Mouse (Mus musculus) bone marrow macrophage, adult 2 months (primary cell): Measurements from ENCODE around the gene Mff. TPM values are rescaled to one million over a fixed set of nuclear protein-coding genes. Genes with fewer than 3 reads are reported as not detected.
A peak's percentile ranks its signal among the peaks of the same experiment; 100 is the strongest.

Experiments used
- H3K27ac ChIP-seq: 2 replicates; pipeline ENCODE4 v1.5.1; 2012; ENCODE audit warnings: low read depth, low read length; ENCODE audit not compliant: insufficient read depth
- H3K4me1 ChIP-seq: 2 replicates; pipeline ENCODE4 v1.6.1; 2012; ENCODE audit warnings: low read length; ENCODE audit not compliant: control insufficient read depth, insufficient read depth
- H3K4me3 ChIP-seq: 2 replicates; pipeline ENCODE4 v1.5.1; 2012; ENCODE audit warnings: mild to moderate bottlenecking, low read length, moderate library complexity; ENCODE audit not compliant: insufficient read depth
- CTCF ChIP-seq: IDR thresholded peaks from 2 replicates; pipeline ENCODE4 v1.5.1; 2012; ENCODE audit warnings: low read depth, mild to moderate bottlenecking, low read length, moderate library complexity
- POLR2A ChIP-seq: IDR thresholded peaks from 2 replicates; pipeline ENCODE4 v1.6.1; 2012; ENCODE audit warnings: mild to moderate bottlenecking, low read depth, low read length, borderline replicate concordance
- polyA plus RNA-seq: library from polyadenylated mRNA; stranded (reverse); fragments of >200 nt; gene quantifications from 2 replicates; pipeline ENCODE4 v1.2.4, GENCODE M21; 2012; ENCODE audit not compliant: missing spikeins, insufficient read depth, insufficient read length

Mff gene
- polyA plus RNA-seq, 1 experiment = 112 TPM

GRCm38 (mm10) chr1:82793110-82793509 is 68.4 kb downstream of the Mff start:
- no peak for TF ChIP-seq POLR2A
- TF ChIP-seq CTCF = no peak
- Histone ChIP-seq H3K27ac (peak overlapping the region; percentile 69), H3K4me1 (peaks cover 51% of the 10 kb centered on the region), H3K4me3 (no peak overlapping the region)

- Histone ChIP-seq H3K4me1 (peaks cover 52% of the 10 kb centered on the region), H3K4me3 (no peak overlapping the region), H3K27ac (peak overlapping the region; percentile 69)
- no peak for TF ChIP-seq CTCF
- no peak for TF ChIP-seq POLR2A
Observed at GRCm38 (mm10) chr1:82793986-82794385, 69.3 kb downstream of the Mff start.

DNA sequence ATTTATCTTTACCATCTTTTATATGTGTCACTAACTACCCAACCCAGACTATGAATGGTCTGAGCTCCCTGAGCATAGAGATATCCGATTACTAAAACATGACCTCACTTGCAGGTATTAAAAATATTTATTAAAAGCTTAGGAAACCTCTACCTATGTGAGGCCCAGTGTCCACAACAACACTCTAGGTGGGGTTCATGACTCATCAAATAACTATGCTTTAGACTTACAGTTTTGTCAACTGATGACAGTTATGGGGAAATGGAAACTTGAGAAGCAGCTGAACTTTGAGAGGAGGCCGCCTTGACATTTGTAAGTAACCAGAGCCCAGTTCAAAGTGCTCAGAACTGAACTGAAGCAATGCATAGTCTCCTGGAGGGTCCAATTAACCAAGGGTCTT is 70.5 kb downstream of the Mff start:
- H3K27ac ChIP-seq = no peak overlapping the region
- no peak overlapping the region for H3K4me3 ChIP-seq
- TF ChIP-seq CTCF (no peak), POLR2A (no peak)
- H3K4me1 ChIP-seq = peaks cover 61% of the 10 kb centered on the region

DNA sequence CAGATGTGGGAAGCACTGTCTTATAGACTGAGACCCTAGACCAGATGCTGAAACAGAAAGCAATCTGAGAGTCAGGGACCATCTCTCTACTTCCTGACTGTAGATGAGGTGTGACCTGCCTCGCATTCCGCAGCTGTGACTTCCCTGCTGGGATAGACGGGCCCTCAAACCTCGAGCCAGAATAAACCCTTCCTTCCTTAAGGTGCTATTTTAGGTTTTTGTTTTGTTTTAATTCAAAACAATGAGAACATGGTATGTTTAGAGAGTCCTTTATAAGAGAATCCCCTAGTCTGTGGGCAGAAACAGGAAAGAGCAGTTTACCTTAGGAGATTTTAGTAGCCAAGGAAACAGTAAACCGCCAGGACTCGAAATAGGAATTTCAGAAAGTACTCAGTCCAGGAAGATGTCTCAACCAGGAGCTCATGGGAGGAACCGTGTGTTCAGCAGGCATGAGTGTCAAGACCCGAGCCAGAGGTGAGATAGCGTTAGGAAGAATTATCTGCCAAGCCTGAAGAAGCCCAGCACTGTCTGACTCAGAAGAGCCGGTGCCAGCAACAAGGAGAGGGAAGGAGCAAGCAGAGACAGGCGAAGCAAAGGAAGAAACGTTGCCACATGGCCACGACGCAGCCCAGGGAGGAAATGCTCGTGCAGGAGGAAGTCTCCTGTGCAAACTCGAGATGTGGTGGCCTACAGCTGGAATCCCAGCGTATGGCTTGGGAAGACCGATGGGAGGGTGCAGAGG is 71.2 kb downstream of the Mff start:
- H3K4me3 ChIP-seq = no peak overlapping the region
- peaks cover 64% of the 10 kb centered on the region for H3K4me1 ChIP-seq
- no peak for TF ChIP-seq CTCF
- no peak for TF ChIP-seq POLR2A
- peak overlapping the region; percentile 55 for H3K27ac ChIP-seq

DNA sequence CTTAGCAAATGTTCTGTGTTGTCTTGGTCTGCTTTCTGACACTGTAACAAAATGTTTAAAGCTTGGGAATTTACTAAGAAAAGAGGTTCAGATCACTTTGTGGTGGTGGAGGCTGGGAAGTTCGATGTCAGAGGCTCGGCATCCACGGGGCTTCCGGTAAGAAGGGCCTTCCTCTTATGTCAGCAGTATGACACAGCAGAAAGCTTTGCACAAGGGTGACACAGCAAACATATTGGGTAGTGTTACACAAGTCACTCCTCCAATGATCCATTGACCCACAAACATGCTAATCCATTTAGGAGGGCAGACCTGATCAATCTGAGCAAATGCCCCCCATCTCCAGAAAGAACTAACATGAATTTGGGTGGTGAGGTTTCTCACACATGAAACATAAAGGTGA is 72.4 kb downstream of the Mff start:
- Histone ChIP-seq H3K4me1 (peaks cover 73% of the 10 kb centered on the region), H3K27ac (peak overlapping the region; percentile 86), H3K4me3 (no peak overlapping the region)
- TF ChIP-seq CTCF = no peak
- no peak for TF ChIP-seq POLR2A

GRCm38 (mm10) chr1:82798304-82798703 is 73.6 kb downstream of the Mff start:
- Histone ChIP-seq H3K4me3 (no peak overlapping the region), H3K4me1 (peaks cover 63% of the 10 kb centered on the region), H3K27ac (peak overlapping the region; percentile 86)
- TF ChIP-seq POLR2A (no peak), CTCF (no peak)

DNA sequence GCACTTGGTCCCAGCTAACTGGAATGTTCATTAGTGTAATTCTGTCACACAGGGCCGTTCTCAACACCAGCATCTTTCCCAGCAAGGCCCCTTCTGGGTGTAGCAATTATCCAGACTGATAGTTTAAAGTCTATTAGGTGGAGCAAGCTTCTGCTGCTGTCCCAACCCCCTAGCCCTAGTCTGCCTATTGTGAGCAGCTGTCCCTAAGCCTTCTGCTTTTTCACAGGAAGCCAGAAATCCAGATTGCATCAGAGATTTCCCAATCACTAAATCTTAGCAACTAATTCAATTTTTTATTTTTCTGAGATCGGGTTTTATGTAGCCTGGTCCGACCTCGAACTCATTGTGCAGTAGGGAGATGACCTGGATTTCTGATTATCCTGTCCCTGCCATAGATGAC is 74.2 kb downstream of the Mff start:
- Histone ChIP-seq H3K4me1 (peaks cover 58% of the 10 kb centered on the region), H3K4me3 (no peak overlapping the region), H3K27ac (peak overlapping the region; percentile 90)
- no peak for TF ChIP-seq CTCF
- no peak for TF ChIP-seq POLR2A

DNA sequence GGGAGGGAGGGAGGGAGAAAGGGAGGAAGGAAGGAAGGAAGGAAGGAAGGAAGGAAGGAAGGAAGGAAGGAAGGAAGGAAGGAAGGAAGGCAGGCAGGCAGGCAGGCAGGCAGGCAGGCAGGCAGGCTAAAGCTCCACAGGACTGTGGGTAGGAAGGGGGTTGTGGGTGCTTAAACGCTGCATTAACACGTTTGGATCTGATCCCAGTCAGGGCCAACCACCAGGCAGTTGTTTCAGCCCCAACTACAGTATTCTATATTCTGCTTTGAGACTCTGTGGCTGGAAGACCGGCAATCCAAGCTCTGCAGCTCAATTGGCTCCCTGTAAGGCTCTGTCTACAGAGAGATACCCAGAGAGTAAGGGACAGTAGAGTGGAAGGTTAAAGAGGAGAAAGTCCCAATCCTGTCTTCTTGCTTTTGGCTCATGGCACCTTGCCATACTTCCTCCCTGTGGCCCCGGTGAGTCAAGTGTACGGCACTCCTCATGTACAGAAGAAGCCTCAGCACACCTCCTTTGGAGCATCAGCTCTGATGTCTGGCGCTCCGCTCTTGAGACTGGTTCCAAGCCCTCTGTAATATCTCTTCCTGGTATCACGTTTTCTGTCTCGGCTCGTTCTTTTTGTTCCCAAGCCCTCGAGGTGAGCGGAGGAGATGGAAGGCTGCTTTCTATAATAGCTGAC is 76.6 kb downstream of the Mff start:
- H3K27ac ChIP-seq = no peak overlapping the region

More for the DNA sequence above, 76.6 kb downstream of the Mff start:
- no peak for TF ChIP-seq POLR2A
- TF ChIP-seq CTCF = no peak
- Histone ChIP-seq H3K4me3 (no peak overlapping the region), H3K4me1 (peaks cover 42% of the 10 kb centered on the region)

Other genes starting within 250 kb of the Mff start
- not detected in 2 replicates for gene Col4a4, start 138.0 kb upstream of the Mff start, polyA plus RNA-seq
- 0.45 TPM in 1 of 2 replicates, not detected in the other for gene Col4a3, start 138.0 kb upstream of the Mff start, polyA plus RNA-seq
- not detected in 2 replicates for gene Tm4sf20, start 43.6 kb downstream of the Mff start, polyA plus RNA-seq
- gene Gm47791, start 46.4 kb downstream of the Mff start, polyA plus RNA-seq = not detected in 2 replicates
- gene Agfg1, start 114.6 kb downstream of the Mff start, polyA plus RNA-seq = 31.8 and 38.3 TPM in 2 replicates
- gene A030005L19Rik, start 188.4 kb downstream of the Mff start, polyA plus RNA-seq = 1.6 and 2.0 TPM in 2 replicates
- not detected in 2 replicates for gene A030014E15Rik, start 200.0 kb downstream of the Mff start, polyA plus RNA-seq
- gene Gm6217, start 206.5 kb downstream of the Mff start, polyA plus RNA-seq = not detected in 2 replicates
- not detected in 2 replicates for gene A030003K21Rik, start 218.5 kb downstream of the Mff start, polyA plus RNA-seq
- not detected in 2 replicates for gene Gm7544, start 231.1 kb downstream of the Mff start, polyA plus RNA-seq
- gene Gm47955, start 235.4 kb downstream of the Mff start, polyA plus RNA-seq = not detected in 2 replicates